Mouse (Mus musculus) G1E-ER4 (cell line): ENCODE results near the gene Gtpbp2. TPM values are rescaled to one million over a fixed set of nuclear protein-coding genes. Genes with fewer than 3 reads are reported as not detected.

ENCODE experiments used
- GATA1 ChIP-seq: IDR thresholded peaks from one replicate; pipeline ENCODE4 v1.8.0; 2012; ENCODE audit warnings: low read length, inconsistent platforms
- polyA plus RNA-seq: library from polyadenylated mRNA; stranded (reverse); fragments of >175 nt; gene quantifications from 2 replicates; pipeline ENCODE4 v1.2.3, GENCODE M21; 2012

Gtpbp2 gene
- polyA plus RNA-seq, result 38.1 and 53.1 TPM in 2 replicates

DNA sequence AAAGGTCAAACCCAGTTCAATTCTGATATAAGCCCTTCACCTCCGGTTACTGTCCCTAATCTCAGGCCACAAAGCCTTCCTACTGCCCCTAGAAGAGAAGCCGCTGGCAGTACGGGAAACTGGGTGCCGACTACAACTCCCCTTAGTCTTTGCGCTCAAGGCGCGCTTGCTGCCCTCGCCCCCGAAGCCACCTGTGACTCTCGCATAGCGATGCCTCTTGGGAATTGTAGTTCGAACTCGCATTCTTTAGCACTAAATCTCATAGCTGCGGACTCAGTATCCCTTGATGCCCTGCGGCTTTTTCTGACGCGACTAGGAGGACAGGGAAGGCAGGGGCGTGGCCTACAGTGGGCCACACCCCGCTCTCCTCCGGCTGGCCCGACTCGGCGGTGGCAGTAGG lies at the start of gene Gtpbp2:
TSS of gene Gtpbp2 (plus strand) at position 347 of the 400 bp plus-strand sequence.
- no peak for TF ChIP-seq GATA1

DNA sequence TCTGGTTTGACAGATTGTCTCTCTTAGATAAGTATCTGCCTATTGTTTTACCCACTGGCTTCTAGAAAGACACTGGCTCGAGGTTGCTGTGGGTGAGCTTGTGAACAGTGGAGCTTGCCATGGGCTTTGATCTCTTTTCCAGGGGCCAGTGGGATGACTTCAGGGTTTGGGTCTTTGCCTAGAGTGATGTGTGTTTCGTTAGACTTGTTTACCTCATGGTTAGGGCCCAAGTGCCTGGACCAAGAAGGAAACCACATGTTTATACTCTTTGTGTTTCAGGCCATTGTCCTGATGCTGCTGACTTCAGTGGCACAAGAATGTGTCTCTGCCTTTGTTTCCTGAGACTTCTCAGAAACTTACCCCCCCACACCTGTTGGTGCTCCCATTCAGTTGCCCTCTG lies 45.3 kb upstream of the Gtpbp2 start:
- TF ChIP-seq GATA1, result no peak

DNA sequence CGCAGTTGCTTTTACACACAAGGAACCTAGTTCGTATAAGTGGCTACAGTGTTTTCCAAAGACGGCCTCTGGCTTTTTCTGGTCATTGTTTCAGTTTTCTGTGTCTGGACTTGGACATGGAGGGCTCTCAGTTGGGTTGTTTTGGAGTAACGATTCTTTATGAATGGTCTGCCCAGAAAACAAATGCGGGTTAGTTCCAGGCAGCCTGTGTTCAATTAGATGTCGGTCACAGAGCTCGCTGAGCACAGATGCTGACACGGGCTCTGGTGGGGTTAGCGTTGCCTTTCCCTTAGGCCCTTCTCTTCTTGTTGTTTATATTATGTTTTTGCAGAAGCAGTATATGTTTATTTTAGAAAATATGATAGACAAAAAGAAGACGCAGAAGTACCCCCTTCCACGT lies 44.7 kb upstream of the Gtpbp2 start:
- TF ChIP-seq GATA1, result no peak

- no peak for TF ChIP-seq GATA1
Observed at GRCm38 (mm10) chr17:46116881-46117280, 44.0 kb upstream of the Gtpbp2 start.

GRCm38 (mm10) chr17:46117623-46118422 lies 43.0 kb upstream of the Gtpbp2 start:
- no peak for TF ChIP-seq GATA1

DNA sequence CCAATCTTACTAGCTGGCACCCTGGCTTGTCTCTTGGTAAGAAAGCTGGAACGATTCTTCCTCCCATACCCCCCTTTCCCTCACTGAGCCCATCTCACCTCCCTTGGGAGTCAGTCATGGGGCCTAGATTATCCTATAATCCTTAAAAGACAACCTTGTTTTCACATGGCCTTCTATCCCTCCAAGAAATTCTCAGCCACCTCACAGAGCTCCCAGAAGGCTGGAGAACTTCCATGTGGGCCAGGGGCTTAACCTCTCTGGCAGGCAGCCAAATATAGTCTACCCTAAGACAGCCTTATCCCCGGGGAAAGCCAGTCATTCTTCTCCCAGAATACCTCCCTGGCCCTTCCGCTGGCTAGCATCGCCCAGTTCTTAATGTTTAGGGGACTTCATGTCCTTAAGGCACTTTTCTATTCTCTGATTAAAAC lies 42.4 kb upstream of the Gtpbp2 start:
- TF ChIP-seq GATA1, result no peak

- no peak for TF ChIP-seq GATA1
Observed at GRCm38 (mm10) chr17:46119641-46120040, 41.2 kb upstream of the Gtpbp2 start.

GRCm38 (mm10) chr17:46122791-46123190 lies 38.0 kb upstream of the Gtpbp2 start:
- TF ChIP-seq GATA1, result no peak

GRCm38 (mm10) chr17:46123285-46123684 lies 37.5 kb upstream of the Gtpbp2 start:
- no peak for TF ChIP-seq GATA1

- TF ChIP-seq GATA1, result no peak
Observed at GRCm38 (mm10) chr17:46123953-46124700, 36.7 kb upstream of the Gtpbp2 start.

DNA sequence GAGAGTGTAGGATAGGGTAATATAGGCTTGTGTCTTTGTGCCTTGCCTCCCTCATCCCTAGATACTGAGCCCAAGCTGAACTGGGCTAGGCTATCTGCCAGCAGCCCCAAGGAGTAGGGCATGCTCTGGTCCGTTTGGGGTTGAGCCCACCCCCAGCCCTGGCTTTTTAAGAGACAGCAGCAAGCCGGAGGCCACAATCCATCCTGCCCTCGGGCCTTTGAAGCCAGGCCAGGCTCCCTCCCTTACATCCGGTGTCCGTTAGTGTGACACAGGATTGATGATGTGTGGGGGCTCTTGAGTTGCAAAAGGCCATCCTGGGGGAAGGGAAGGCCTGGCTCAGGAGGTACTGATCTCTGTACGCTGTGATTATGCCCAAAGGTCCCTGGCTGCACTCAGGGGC lies 34.2 kb upstream of the Gtpbp2 start:
- TF ChIP-seq GATA1, result no peak

DNA sequence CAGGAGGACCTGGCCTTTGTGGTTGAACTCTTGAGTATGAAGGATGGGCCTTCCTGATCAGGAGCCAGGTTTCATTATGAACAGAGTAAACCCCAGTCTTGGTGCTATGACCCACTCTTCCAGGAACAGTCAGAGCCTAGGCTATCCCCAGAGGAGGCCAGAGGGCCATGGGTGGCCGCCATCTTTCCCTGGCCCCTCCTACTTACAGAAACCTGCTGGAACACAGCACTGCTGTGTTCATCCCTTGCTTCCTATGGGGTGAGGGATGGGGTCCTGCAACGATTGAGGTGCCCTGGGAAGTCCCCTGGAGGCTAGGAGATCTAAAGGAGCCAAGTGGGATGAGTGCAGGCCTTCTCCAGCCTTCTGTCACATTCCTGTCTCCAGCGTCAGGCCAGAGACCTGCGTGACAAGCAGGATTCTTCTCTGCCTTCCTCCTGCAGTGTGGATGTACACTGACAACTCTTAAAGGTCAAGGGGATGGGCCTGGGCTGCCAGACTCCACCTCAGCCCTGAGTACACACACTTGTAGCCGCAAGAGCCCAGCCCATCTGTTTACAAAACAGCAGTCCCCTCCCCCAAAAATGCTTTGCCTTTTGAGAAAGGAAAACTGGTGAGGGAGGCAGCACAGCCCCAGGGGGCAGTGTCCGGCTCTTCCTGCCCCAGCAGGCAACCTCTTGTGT lies 32.9 kb upstream of the Gtpbp2 start:
- TF ChIP-seq GATA1, result no peak

- no peak for TF ChIP-seq GATA1
Observed at GRCm38 (mm10) chr17:46129741-46130498, 30.9 kb upstream of the Gtpbp2 start.

- TF ChIP-seq GATA1, result no peak
Observed at GRCm38 (mm10) chr17:46132058-46132718, 28.6 kb upstream of the Gtpbp2 start.

- TF ChIP-seq GATA1, result no peak
Observed at GRCm38 (mm10) chr17:46132862-46133261, 28.0 kb upstream of the Gtpbp2 start.
